Mouse (Mus musculus) spleen, adult 2 months (tissue): Measurements from ENCODE around the gene Dnali1.
A peak's percentile ranks its signal among the peaks of the same experiment; 100 is the strongest.

Experiments used
- CTCF ChIP-seq: fragments of 200-500 bp; IDR thresholded peaks from 2 replicates; pipeline ENCODE4 v1.5.1; 2011; ENCODE audit warnings: mild to moderate bottlenecking, inconsistent platforms; ENCODE audit not compliant: insufficient read depth, insufficient read length, insufficient replicate concordance; ENCODE audit errors: extremely low read depth
- POLR2A ChIP-seq: fragments of 200-500 bp; IDR thresholded peaks from 2 replicates; pipeline ENCODE4 v1.6.1; 2011; ENCODE audit warnings: low read depth, low read length, inconsistent platforms

- TF ChIP-seq POLR2A, result peak; percentile 72
- no peak for TF ChIP-seq CTCF
These were observed 35.5 kb downstream of the Dnali1 start for GRCm38 (mm10) chr4:125029891-125030614.
